Mouse (Mus musculus): ENCODE results near the gene Ube3a.

Ube3a gene

GRCm38 (mm10) chr7:59228045-59228865 is at the start of gene Ube3a:
Gene Ube3a, plus strand, starts transcription at chr7:59228750.
- peak; percentile 97 for DNase-seq

GRCm38 (mm10) chr7:59192831-59193230 is 35.7 kb upstream of the Ube3a start:
- DNase-seq: no peak

- no peak for DNase-seq
These were observed 13.6 kb upstream of the Ube3a start for GRCm38 (mm10) chr7:59214911-59215310.

GRCm38 (mm10) chr7:59221244-59221643 is 7.3 kb upstream of the Ube3a start:
- DNase-seq: no peak

GRCm38 (mm10) chr7:59228866-59229182 is 274 bp downstream of the Ube3a start:
- DNase-seq: no peak

- peak; percentile 58 for DNase-seq
These were observed 797 bp downstream of the Ube3a start for GRCm38 (mm10) chr7:59229183-59229911.

GRCm38 (mm10) chr7:59230304-59230703 is 1.8 kb downstream of the Ube3a start:
- DNase-seq: no peak

GRCm38 (mm10) chr7:59230768-59231167 is 2.2 kb downstream of the Ube3a start:
- DNase-seq: no peak

- DNase-seq: no peak
These were observed 3.4 kb downstream of the Ube3a start for GRCm38 (mm10) chr7:59231960-59232359.

GRCm38 (mm10) chr7:59234773-59235401 is 6.3 kb downstream of the Ube3a start:
- no peak for DNase-seq

- DNase-seq: no peak
These were observed 14.7 kb downstream of the Ube3a start for GRCm38 (mm10) chr7:59243257-59243656.

- no peak for DNase-seq
These were observed 17.0 kb downstream of the Ube3a start for GRCm38 (mm10) chr7:59245541-59245940.

GRCm38 (mm10) chr7:59253373-59253772 is 24.8 kb downstream of the Ube3a start:
- no peak for DNase-seq

- DNase-seq: no peak
These were observed 37.0 kb downstream of the Ube3a start for GRCm38 (mm10) chr7:59265538-59265937.

- no peak for DNase-seq
These were observed 43.2 kb downstream of the Ube3a start for GRCm38 (mm10) chr7:59271775-59272174.

- no peak for DNase-seq
These were observed 84.0 kb downstream of the Ube3a start for GRCm38 (mm10) chr7:59312576-59312975.

- no peak for DNase-seq
These were observed 94.2 kb downstream of the Ube3a start for GRCm38 (mm10) chr7:59322759-59323158.
